Mouse (Mus musculus) MEL (cell line): ENCODE results near the gene Ube2f. TPM values are rescaled to one million over a fixed set of nuclear protein-coding genes. Genes with fewer than 3 reads are reported as not detected.

Source experiments
- DNase-seq: peaks from one replicate; pipeline ENCODE4 v3.0.0; 2011; ENCODE audit warnings: low read depth, low spot score
- H3K27ac ChIP-seq: 2 replicates; pipeline ENCODE4 v1.5.1; 2012; ENCODE audit warnings: low read depth, mild to moderate bottlenecking, control low read depth, low read length, moderate library complexity; ENCODE audit not compliant: control insufficient read depth
- H3K27me3 ChIP-seq, 2 experiments: fragments of 150-350 bp in 1 of 2; sonication (generic) in 1 of 2; 2 replicates each; pipeline ENCODE4 v1.6.1; 2012; ENCODE audit warnings: low read length in 2 of 2, mild to moderate bottlenecking in 2 of 2, improper control_type of control experiment in 1 of 2, moderate library complexity in 1 of 2; ENCODE audit not compliant: insufficient read depth in 2 of 2, control insufficient read depth in 1 of 2
- H3K36me3 ChIP-seq, 2 experiments: 2 replicates each; pipeline ENCODE4 v1.6.1; 2012 to 2014; ENCODE audit warnings: low read length in 2 of 2, improper control_type of control experiment in 1 of 2, inconsistent platforms in 1 of 2, mild to moderate bottlenecking in 1 of 2; ENCODE audit not compliant: insufficient read depth in 2 of 2, control insufficient read depth in 1 of 2
- H3K4me1 ChIP-seq, 2 experiments: fragments of 150-350 bp in 1 of 2; sonication (generic) in 1 of 2; 2 replicates each; pipeline ENCODE4 v1.6.1; 2012; ENCODE audit warnings: low read length in 2 of 2, improper control_type of control experiment in 1 of 2, mild to moderate bottlenecking in 1 of 2; ENCODE audit not compliant: insufficient read depth in 2 of 2, control insufficient read depth in 1 of 2
- H3K4me3 ChIP-seq, 2 experiments: fragments of 150-350 bp in 1 of 2; sonication (generic) in 1 of 2; 2 replicates each; pipeline ENCODE4 v1.5.1; 2012; ENCODE audit warnings: low read depth in 2 of 2, low read length in 2 of 2, mild to moderate bottlenecking in 2 of 2, moderate library complexity in 2 of 2, control low read depth in 1 of 2, improper control_type of control experiment in 1 of 2; ENCODE audit not compliant: control insufficient read depth in 1 of 2, insufficient read depth in 1 of 2
- H3K79me2 ChIP-seq: 2 replicates; pipeline ENCODE4 v1.6.1; 2012; ENCODE audit warnings: mild to moderate bottlenecking, low read length, moderate library complexity; ENCODE audit not compliant: control insufficient read depth, poor library complexity, insufficient read depth
- H3K9ac ChIP-seq: 2 replicates; pipeline ENCODE4 v1.6.1; 2012; ENCODE audit warnings: low read depth, mild to moderate bottlenecking, control low read depth, low read length, moderate library complexity; ENCODE audit not compliant: control insufficient read depth, poor library complexity, severe bottlenecking
- H3K9me3 ChIP-seq: fragments of 150-350 bp; sonication (generic); replicated peaks from 2 replicates; pipeline ENCODE4 v1.6.1; 2012; ENCODE audit warnings: mild to moderate bottlenecking, low read length, improper control_type of control experiment, moderate library complexity; ENCODE audit not compliant: insufficient read depth
- CHD1 ChIP-seq: IDR thresholded peaks from 2 replicates; pipeline ENCODE4 v1.6.1; 2012; ENCODE audit warnings: low read depth, mild to moderate bottlenecking, inconsistent platforms, low read length, improper control_type of control experiment
- CHD2 ChIP-seq: IDR thresholded peaks from 2 replicates; pipeline ENCODE4 v1.6.1; 2011; ENCODE audit warnings: low read length, improper control_type of control experiment
- EP300 ChIP-seq, 2 experiments: IDR thresholded peaks; 2 replicates each; pipeline ENCODE4 v1.6.1; 2011; ENCODE audit warnings: improper control_type of control experiment in 2 of 2, low read length in 2 of 2, low read depth in 1 of 2, mild to moderate bottlenecking in 1 of 2
- ETS1 ChIP-seq: IDR thresholded peaks from 2 replicates; pipeline ENCODE4 v1.6.1; 2012; ENCODE audit warnings: low read depth, mild to moderate bottlenecking, inconsistent platforms, low read length, improper control_type of control experiment, moderate library complexity
- GATA1 ChIP-seq: IDR thresholded peaks from 2 replicates; pipeline ENCODE4 v1.6.1; 2011; ENCODE audit warnings: low read depth, low read length, improper control_type of control experiment
- HCFC1 ChIP-seq: IDR thresholded peaks from 2 replicates; pipeline ENCODE4 v1.6.1; 2012; ENCODE audit warnings: low read depth, mild to moderate bottlenecking, inconsistent platforms, low read length, improper control_type of control experiment, moderate library complexity
- KAT2A ChIP-seq: conservative IDR thresholded peaks from 2 replicates; pipeline ENCODE4 v1.6.1; 2012; ENCODE audit warnings: low read depth, low read length, improper control_type of control experiment, inconsistent platforms
- MAX ChIP-seq: IDR thresholded peaks from 2 replicates; pipeline ENCODE4 v1.6.1; 2011; ENCODE audit warnings: low read length, improper control_type of control experiment
- MAZ ChIP-seq: IDR thresholded peaks from 2 replicates; pipeline ENCODE4 v1.6.1; 2012; ENCODE audit warnings: low read depth, mild to moderate bottlenecking, inconsistent platforms, low read length, improper control_type of control experiment
- MYB ChIP-seq: IDR thresholded peaks from 2 replicates; pipeline ENCODE4 v1.6.1; 2011; ENCODE audit warnings: mild to moderate bottlenecking, low read depth, low read length, improper control_type of control experiment
- NRF1 ChIP-seq: IDR thresholded peaks from 2 replicates; pipeline ENCODE4 v1.6.1; 2014; ENCODE audit warnings: low read depth, mild to moderate bottlenecking, inconsistent platforms, low read length, improper control_type of control experiment, moderate library complexity; ENCODE audit not compliant: poor library complexity, insufficient read depth, severe bottlenecking
- POLR2A ChIP-seq, 2 experiments: IDR thresholded peaks; 2 replicates each; pipeline ENCODE4 v1.6.1; 2011 to 2012; ENCODE audit warnings: low read length in 2 of 2, mild to moderate bottlenecking in 2 of 2, control low read depth in 1 of 2, improper control_type of control experiment in 1 of 2, low read depth in 1 of 2, moderate library complexity in 1 of 2; ENCODE audit not compliant: control insufficient read depth in 1 of 2, insufficient read depth in 1 of 2, poor library complexity in 1 of 2
- POLR2AphosphoS2 ChIP-seq: IDR thresholded peaks from 2 replicates; pipeline ENCODE4 v1.6.1; 2011; ENCODE audit warnings: low read length, improper control_type of control experiment
- POLR2AphosphoS5 ChIP-seq: IDR thresholded peaks from 2 replicates; pipeline ENCODE4 v1.6.1; 2012; ENCODE audit warnings: low read depth, borderline replicate concordance, mild to moderate bottlenecking, inconsistent platforms, low read length, moderate library complexity, mixed read lengths
- RAD21 ChIP-seq: IDR thresholded peaks from 2 replicates; pipeline ENCODE4 v1.6.1; 2011; ENCODE audit warnings: mild to moderate bottlenecking, low read depth, low read length, improper control_type of control experiment
- RCOR1 ChIP-seq: IDR thresholded peaks from 2 replicates; pipeline ENCODE4 v1.6.1; 2012; ENCODE audit warnings: low read depth, mild to moderate bottlenecking, inconsistent platforms, low read length, improper control_type of control experiment
- SIN3A ChIP-seq: IDR thresholded peaks from 2 replicates; pipeline ENCODE4 v1.6.1; 2012; ENCODE audit warnings: low read length, improper control_type of control experiment, inconsistent platforms
- TAL1 ChIP-seq: IDR thresholded peaks from 2 replicates; pipeline ENCODE4 v1.6.1; 2012; ENCODE audit warnings: mild to moderate bottlenecking, inconsistent platforms, low read length, moderate library complexity, mixed read lengths
- TBP ChIP-seq: IDR thresholded peaks from 2 replicates; pipeline ENCODE4 v1.8.0; 2011; ENCODE audit warnings: low read depth, low read length, improper control_type of control experiment
- ZC3H11A ChIP-seq: IDR thresholded peaks from 2 replicates; pipeline ENCODE4 v1.6.1; 2012; ENCODE audit warnings: low read depth, mild to moderate bottlenecking, inconsistent platforms, low read length, improper control_type of control experiment
- polyA plus RNA-seq, 2 experiments: library from polyadenylated mRNA; stranded (reverse) in 1 of 2; unstranded in 1 of 2; fragments of >175 nt in 1 of 2; fragments of >200 nt in 1 of 2; gene quantifications; 2 replicates each; pipeline versions ENCODE4 v1.2.1 to v1.2.4; 2012; ENCODE audit warnings: low replicate concordance in 2 of 2, low read depth in 1 of 2; ENCODE audit not compliant: insufficient read length in 2 of 2, insufficient read depth in 1 of 2, missing spikeins in 1 of 2
- total RNA-seq: library from RNA; depleted of rRNA; stranded (reverse); fragments of 300-350 nt; gene quantifications from 2 replicates; pipeline ENCODE4 v1.2.3, GENCODE M21; 2012

The Ube2f gene
- total and polyA plus RNA-seq, 3 experiments, result 57.4 to 71.3 TPM; not detected in 1

GRCm38 (mm10) chr1:91201122-91201521, 49.0 kb upstream of the Ube2f start:
- H3K36me3 ChIP-seq, result no peaks in the 10 kb centered on the region
- TF ChIP-seq ZC3H11A (no peak), MYB (no peak)
- DNase-seq, result no peak
- H3K4me3 ChIP-seq, result no peak overlapping the region
- H3K9me3 ChIP-seq, result no peaks in the 10 kb centered on the region
- no peaks in the 10 kb centered on the region for H3K79me2 ChIP-seq
- H3K9ac ChIP-seq, result no peak overlapping the region
- H3K4me1 ChIP-seq, result no peaks in the 10 kb centered on the region
- no peak overlapping the region for H3K27ac ChIP-seq
- no peaks in the 10 kb centered on the region for H3K27me3 ChIP-seq

- Histone ChIP-seq H3K27me3 (no peaks in the 10 kb centered on the region), H3K27ac (no peak overlapping the region), H3K4me1 (no peaks in the 10 kb centered on the region)
These were observed 45.8 kb upstream of the Ube2f start for GRCm38 (mm10) chr1:91204221-91204765.

GRCm38 (mm10) chr1:91205651-91206050, 44.5 kb upstream of the Ube2f start:
- H3K36me3 ChIP-seq, result no peaks in the 10 kb centered on the region
- H3K4me1 ChIP-seq, result no peaks in the 10 kb centered on the region
- no peaks in the 10 kb centered on the region for H3K9me3 ChIP-seq
- no peak for DNase-seq
- no peaks in the 10 kb centered on the region for H3K27me3 ChIP-seq
- H3K27ac ChIP-seq, result no peak overlapping the region
- no peak for TF ChIP-seq KAT2A
- TF ChIP-seq RAD21, result no peak
- TF ChIP-seq SIN3A, result no peak
- TF ChIP-seq HCFC1, result no peak
- TF ChIP-seq TBP, result no peak
- TF ChIP-seq POLR2AphosphoS5, result no peak
- no peak overlapping the region for H3K9ac ChIP-seq
- H3K79me2 ChIP-seq, result no peaks in the 10 kb centered on the region
- H3K4me3 ChIP-seq, result no peak overlapping the region

More at GRCm38 (mm10) chr1:91204221-91204765, 45.8 kb upstream of the Ube2f start:
- no peaks in the 10 kb centered on the region for H3K79me2 ChIP-seq
- no peak overlapping the region for H3K4me3 ChIP-seq
- no peak for TF ChIP-seq ZC3H11A
- no peak for TF ChIP-seq POLR2A (IDR thresholded peaks at IDR 0.05; ENCODE audit: control insufficient read depth in 1 of 2, insufficient read depth in 1 of 2, low read depth in 1 of 2, low read length in 2 of 2, poor library complexity in 1 of 2)
- no peak for TF ChIP-seq RCOR1
- no peak for TF ChIP-seq NRF1
- TF ChIP-seq TBP, result no peak
- TF ChIP-seq GATA1, result no peak
- TF ChIP-seq CHD1, result no peak
- TF ChIP-seq POLR2AphosphoS5, result no peak
- TF ChIP-seq MAZ, result no peak
- no peak for TF ChIP-seq MYB
- TF ChIP-seq EP300 (IDR thresholded peaks at IDR 0.05; ENCODE audit: low read depth in 1 of 2, low read length in 2 of 2), result no peak
- no peak for TF ChIP-seq CHD2
- TF ChIP-seq MAX, result no peak
- TF ChIP-seq POLR2AphosphoS2, result no peak
- no peak for TF ChIP-seq ETS1
- TF ChIP-seq TAL1, result no peak
- no peaks in the 10 kb centered on the region for H3K9me3 ChIP-seq
- H3K9ac ChIP-seq, result no peak overlapping the region
- no peak for DNase-seq
- H3K36me3 ChIP-seq, result no peaks in the 10 kb centered on the region
